Mouse (Mus musculus): Measurements from ENCODE around the gene Prkaca. TPM values are rescaled to one million over a fixed set of nuclear protein-coding genes. Genes with fewer than 3 reads are reported as not detected.

The Prkaca gene
- polyA plus RNA-seq, 1 experiment = 57.8 TPM

- H3K27ac ChIP-seq (ENCODE audit: control insufficient read depth, insufficient read depth, low read length) = no peak within 1 kb of the TSS
- peak; percentile 18 for DNase-seq
- 2% methylated on average over 45 of the region's 45 CpGs for WGBS
These were observed 39.1 kb downstream of the Prkaca start, which contains the start of gene 2210011C24Rik for GRCm38 (mm10) chr8:84011705-84012498. Gene 2210011C24Rik, minus strand, starts transcription at chr8:84012171.

GRCm38 (mm10) chr8:84012499-84013165 is 39.8 kb downstream of the Prkaca start:
- Histone ChIP-seq H3K4me1 (replicated peaks; ENCODE audit: control insufficient read depth, insufficient read depth, low read length) (peaks cover 21% of the 10 kb centered on the region), H3K4me3 (ENCODE audit: control insufficient read depth, insufficient read depth, low read length) (no peak overlapping the region), H3K36me3 (ENCODE audit: control insufficient read depth, insufficient read depth, low read length) (no peaks in the 10 kb centered on the region), H3K27ac (ENCODE audit: control insufficient read depth, insufficient read depth, low read length) (no peak overlapping the region), H3K27me3 (ENCODE audit: control insufficient read depth, insufficient read depth, low read length) (peaks cover 16% of the 10 kb centered on the region; the same call in 1 of the 2 replicates)
- TF ChIP-seq POLR2A (IDR thresholded peaks at IDR 0.05; ENCODE audit: control insufficient read depth, extremely low read depth, insufficient read depth, low read length, poor library complexity) (no peak), CTCF (IDR thresholded peaks at IDR 0.05; ENCODE audit: borderline replicate concordance, control insufficient read depth, extremely low read depth, insufficient read depth, low read length, poor library complexity) (no peak)
- DNase-seq = no peak
- WGBS = 28% methylated on average over 35 of the region's 35 CpGs

More at GRCm38 (mm10) chr8:84011705-84012498, 39.1 kb downstream of the Prkaca start, which contains the start of gene 2210011C24Rik:
- Histone ChIP-seq H3K36me3 (ENCODE audit: control insufficient read depth, insufficient read depth, low read length) (no peaks in the 10 kb centered on the region), H3K4me1 (replicated peaks; ENCODE audit: control insufficient read depth, insufficient read depth, low read length) (peaks cover 21% of the 10 kb centered on the region), H3K4me3 (ENCODE audit: control insufficient read depth, insufficient read depth, low read length) (peak within 1 kb of the TSS; percentile 45), H3K27me3 (ENCODE audit: control insufficient read depth, insufficient read depth, low read length) (peaks cover 16% of the 10 kb centered on the region; the same call in 1 of the 2 replicates)
- TF ChIP-seq POLR2A (IDR thresholded peaks at IDR 0.05; ENCODE audit: control insufficient read depth, extremely low read depth, insufficient read depth, low read length, poor library complexity) (no peak), CTCF (IDR thresholded peaks at IDR 0.05; ENCODE audit: borderline replicate concordance, control insufficient read depth, extremely low read depth, insufficient read depth, low read length, poor library complexity) (no peak)

- H3K27ac ChIP-seq (ENCODE audit: control insufficient read depth, insufficient read depth, low read length) = no peak overlapping the region
- WGBS = 98% methylated on average over 5 of the region's 5 CpGs
- H3K4me3 ChIP-seq (ENCODE audit: control insufficient read depth, insufficient read depth, low read length) = no peak overlapping the region
- H3K4me1 ChIP-seq (replicated peaks; ENCODE audit: control insufficient read depth, insufficient read depth, low read length) = peaks cover 16% of the 10 kb centered on the region
- H3K36me3 ChIP-seq (ENCODE audit: control insufficient read depth, insufficient read depth, low read length) = no peaks in the 10 kb centered on the region
- peaks cover 13% of the 10 kb centered on the region; the same call in 1 of the 2 replicates for H3K27me3 ChIP-seq (ENCODE audit: control insufficient read depth, insufficient read depth, low read length)
- no peak for DNase-seq
- TF ChIP-seq CTCF (IDR thresholded peaks at IDR 0.05; ENCODE audit: borderline replicate concordance, control insufficient read depth, extremely low read depth, insufficient read depth, low read length, poor library complexity) = no peak
- no peak for TF ChIP-seq POLR2A (IDR thresholded peaks at IDR 0.05; ENCODE audit: control insufficient read depth, extremely low read depth, insufficient read depth, low read length, poor library complexity)
These were observed 43.0 kb downstream of the Prkaca start for GRCm38 (mm10) chr8:84015833-84016232.

- no peaks in the 10 kb centered on the region for H3K27me3 ChIP-seq (ENCODE audit: control insufficient read depth, insufficient read depth, low read length)
- no peak for TF ChIP-seq CTCF (IDR thresholded peaks at IDR 0.05; ENCODE audit: borderline replicate concordance, control insufficient read depth, extremely low read depth, insufficient read depth, low read length, poor library complexity)
- no peak for TF ChIP-seq POLR2A (IDR thresholded peaks at IDR 0.05; ENCODE audit: control insufficient read depth, extremely low read depth, insufficient read depth, low read length, poor library complexity)
- WGBS = 64% methylated on average over 9 of the region's 9 CpGs
These were observed 46.9 kb downstream of the Prkaca start for GRCm38 (mm10) chr8:84019738-84020137.

GRCm38 (mm10) chr8:84021096-84021495 is 48.3 kb downstream of the Prkaca start, which contains the start of gene Palm3:
Gene Palm3, plus strand, starts transcription at chr8:84021471.
- no peak for DNase-seq
- no peaks in the 10 kb centered on the region for H3K36me3 ChIP-seq (ENCODE audit: control insufficient read depth, insufficient read depth, low read length)
- WGBS = 79% methylated on average over 18 of the region's 18 CpGs
- peaks cover 5% of the 10 kb centered on the region; the same call in 1 of the 2 replicates for H3K4me1 ChIP-seq (replicated peaks; ENCODE audit: control insufficient read depth, insufficient read depth, low read length)
- TF ChIP-seq CTCF (IDR thresholded peaks at IDR 0.05; ENCODE audit: borderline replicate concordance, control insufficient read depth, extremely low read depth, insufficient read depth, low read length, poor library complexity) (no peak), POLR2A (IDR thresholded peaks at IDR 0.05; ENCODE audit: control insufficient read depth, extremely low read depth, insufficient read depth, low read length, poor library complexity) (no peak)
- H3K27me3 ChIP-seq (ENCODE audit: control insufficient read depth, insufficient read depth, low read length) = no peaks in the 10 kb centered on the region; the same call in 1 of the 2 replicates
- H3K27ac ChIP-seq (ENCODE audit: control insufficient read depth, insufficient read depth, low read length) = no peak within 1 kb of the TSS
- H3K4me3 ChIP-seq (ENCODE audit: control insufficient read depth, insufficient read depth, low read length) = no peak within 1 kb of the TSS

More at GRCm38 (mm10) chr8:84019738-84020137, 46.9 kb downstream of the Prkaca start:
- Histone ChIP-seq H3K4me1 (replicated peaks; ENCODE audit: control insufficient read depth, insufficient read depth, low read length) (no peaks in the 10 kb centered on the region), H3K27ac (ENCODE audit: control insufficient read depth, insufficient read depth, low read length) (no peak overlapping the region), H3K4me3 (ENCODE audit: control insufficient read depth, insufficient read depth, low read length) (no peak overlapping the region), H3K36me3 (ENCODE audit: control insufficient read depth, insufficient read depth, low read length) (no peaks in the 10 kb centered on the region)
- DNase-seq = no peak

GRCm38 (mm10) chr8:84021569-84021968 is 48.8 kb downstream of the Prkaca start:
- H3K36me3 ChIP-seq (ENCODE audit: control insufficient read depth, insufficient read depth, low read length) = no peaks in the 10 kb centered on the region
- peaks cover 9% of the 10 kb centered on the region; the same call in 1 of the 2 replicates for H3K4me1 ChIP-seq (replicated peaks; ENCODE audit: control insufficient read depth, insufficient read depth, low read length)
- TF ChIP-seq POLR2A (IDR thresholded peaks at IDR 0.05; ENCODE audit: control insufficient read depth, extremely low read depth, insufficient read depth, low read length, poor library complexity) = no peak
- no peak for TF ChIP-seq CTCF (IDR thresholded peaks at IDR 0.05; ENCODE audit: borderline replicate concordance, control insufficient read depth, extremely low read depth, insufficient read depth, low read length, poor library complexity)
- H3K4me3 ChIP-seq (ENCODE audit: control insufficient read depth, insufficient read depth, low read length) = no peak overlapping the region
- no peaks in the 10 kb centered on the region; the same call in 1 of the 2 replicates for H3K27me3 ChIP-seq (ENCODE audit: control insufficient read depth, insufficient read depth, low read length)
- WGBS = 85% methylated on average over 12 of the region's 12 CpGs
- H3K27ac ChIP-seq (ENCODE audit: control insufficient read depth, insufficient read depth, low read length) = no peak overlapping the region
- DNase-seq = no peak

All from thymus, adult 2 months (tissue).